Mouse (Mus musculus): ENCODE measurements at regions not wholly inside any gene's neighbourhood (a gene's known extent, or its start where the extent isn't known, plus 50 kb on each side); places are given as distances from the start of the nearest gene placed in this dataset.

DNA sequence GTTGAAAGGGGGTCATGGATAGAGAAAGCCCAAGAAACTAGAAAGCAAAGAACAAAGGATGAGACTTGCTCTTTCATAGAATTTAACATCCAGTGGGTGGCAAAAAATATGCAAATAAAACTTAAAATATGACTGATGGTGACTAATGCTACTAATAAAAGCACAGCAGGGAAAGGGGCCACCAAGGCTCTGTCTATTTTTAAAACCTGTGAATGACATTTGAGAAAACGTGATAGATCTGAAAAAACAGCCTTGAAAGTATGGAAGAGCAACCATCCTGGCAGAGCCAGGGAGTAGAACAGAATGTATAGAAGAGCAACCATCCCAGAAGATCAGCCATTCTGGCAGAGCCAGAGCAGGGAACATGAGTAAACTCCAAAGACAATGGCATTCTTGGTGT, 91.9 kb upstream of the Hs3st1 start:
- TF ChIP-seq CTCF (IDR thresholded peaks at IDR 0.05; ENCODE audit: low read depth) (no peak), EP300 (IDR thresholded peaks at IDR 0.05; ENCODE audit: low read depth) (no peak)
